Mouse (Mus musculus): ENCODE data around the gene Sema3f.

Gene Sema3f

GRCm38 (mm10) chr9:107662342-107662741 lies 47.9 kb downstream of the Sema3f start:
- no peak for DNase-seq (ENCODE audit: low spot score in 2 of 2)

- no peak for DNase-seq (ENCODE audit: low spot score in 2 of 2)
Measured at GRCm38 (mm10) chr9:107660777-107661176, 49.5 kb downstream of the Sema3f start.

GRCm38 (mm10) chr9:107659961-107660360 lies 50.3 kb downstream of the Sema3f start:
- DNase-seq (ENCODE audit: low spot score in 2 of 2), result no peak

GRCm38 (mm10) chr9:107659551-107659950 lies 50.7 kb downstream of the Sema3f start:
- DNase-seq (ENCODE audit: low spot score in 2 of 2), result no peak

GRCm38 (mm10) chr9:107658096-107658495 lies 52.2 kb downstream of the Sema3f start:
- no peak for DNase-seq (ENCODE audit: low spot score in 2 of 2)

- no peak for DNase-seq (ENCODE audit: low spot score in 2 of 2)
Measured at GRCm38 (mm10) chr9:107657144-107657543, 53.1 kb downstream of the Sema3f start.

GRCm38 (mm10) chr9:107654585-107654984 lies 55.7 kb downstream of the Sema3f start:
- no peak for DNase-seq (ENCODE audit: low spot score in 2 of 2)

GRCm38 (mm10) chr9:107653474-107653873 lies 56.8 kb downstream of the Sema3f start:
- no peak for DNase-seq (ENCODE audit: low spot score in 2 of 2)

GRCm38 (mm10) chr9:107650708-107651481 lies 59.4 kb downstream of the Sema3f start:
- no peak for DNase-seq (ENCODE audit: low spot score in 2 of 2)

GRCm38 (mm10) chr9:107650225-107650624 lies 60.0 kb downstream of the Sema3f start:
- DNase-seq (ENCODE audit: low spot score in 2 of 2), result no peak

GRCm38 (mm10) chr9:107648767-107649166 lies 61.5 kb downstream of the Sema3f start:
- DNase-seq (ENCODE audit: low spot score in 2 of 2), result no peak

- no peak for DNase-seq (ENCODE audit: low spot score in 2 of 2)
Measured at GRCm38 (mm10) chr9:107646975-107647374, 63.3 kb downstream of the Sema3f start.

- peak; percentile 57 to 77 for DNase-seq (ENCODE audit: low spot score in 2 of 2)
Measured at GRCm38 (mm10) chr9:107645577-107645976, 64.7 kb downstream of the Sema3f start.

GRCm38 (mm10) chr9:107645153-107645510 lies 65.1 kb downstream of the Sema3f start:
- DNase-seq (ENCODE audit: low spot score in 2 of 2), result no peak

GRCm38 (mm10) chr9:107644495-107645152 lies 65.7 kb downstream of the Sema3f start:
- DNase-seq (ENCODE audit: low spot score in 2 of 2), result peak; percentile 86 to 94

GRCm38 (mm10) chr9:107643544-107644214 lies 66.6 kb downstream of the Sema3f start:
- no peak for DNase-seq (ENCODE audit: low spot score in 2 of 2)

- no peak for DNase-seq (ENCODE audit: low spot score in 2 of 2)
Measured at GRCm38 (mm10) chr9:107641666-107642065, 68.6 kb downstream of the Sema3f start.

GRCm38 (mm10) chr9:107640257-107640772 lies 70.0 kb downstream of the Sema3f start:
- DNase-seq (ENCODE audit: low spot score in 2 of 2), result peak in 1 of 2 experiments; percentile 53

- no peak for DNase-seq (ENCODE audit: low spot score in 2 of 2)
Measured at GRCm38 (mm10) chr9:107637070-107637469, 73.2 kb downstream of the Sema3f start.

GRCm38 (mm10) chr9:107635279-107636028 lies 74.8 kb downstream of the Sema3f start, which contains the start of gene Gnai2:
TSS of gene Gnai2 (minus strand) at chr9:107635367.
- DNase-seq (ENCODE audit: low spot score in 2 of 2), result peak; percentile 95 to 96

GRCm38 (mm10) chr9:107634406-107635278 lies 75.6 kb downstream of the Sema3f start:
- no peak for DNase-seq (ENCODE audit: low spot score in 2 of 2)

Data from spleen, postnatal 14 days (tissue).